Mouse (Mus musculus) testis, adult 2 months (tissue): ENCODE results near the gene Arhgef28. TPM values are rescaled to one million over a fixed set of nuclear protein-coding genes. Genes with fewer than 3 reads are reported as not detected.

Experiments
- H3K27ac ChIP-seq: fragments of 200-500 bp; 2 replicates; pipeline ENCODE4 v1.5.1; 2012; ENCODE audit warnings: low read depth, low read length; ENCODE audit not compliant: control insufficient read depth, insufficient read depth
- H3K27me3 ChIP-seq: fragments of 200-500 bp; 2 replicates; pipeline ENCODE4 v1.6.1; 2012; ENCODE audit warnings: mild to moderate bottlenecking, low read length, moderate library complexity; ENCODE audit not compliant: control insufficient read depth, insufficient read depth
- H3K36me3 ChIP-seq: fragments of 200-500 bp; 2 replicates; pipeline ENCODE4 v1.6.1; 2012; ENCODE audit warnings: mild to moderate bottlenecking, low read length; ENCODE audit not compliant: control insufficient read depth, insufficient read depth
- H3K4me1 ChIP-seq: fragments of 200-500 bp; 2 replicates; pipeline ENCODE4 v1.6.1; 2012; ENCODE audit warnings: low read length; ENCODE audit not compliant: control insufficient read depth, insufficient read depth
- H3K4me3 ChIP-seq: fragments of 200-500 bp; 2 replicates; pipeline ENCODE4 v1.5.1; 2012; ENCODE audit warnings: low read depth, mild to moderate bottlenecking, low read length, moderate library complexity, mixed read lengths; ENCODE audit not compliant: control insufficient read depth
- CTCF ChIP-seq: fragments of 200-500 bp; IDR thresholded peaks from 2 replicates; pipeline ENCODE4 v1.5.1; 2012; ENCODE audit warnings: low read depth, mild to moderate bottlenecking, inconsistent platforms, low read length, moderate library complexity; ENCODE audit not compliant: control insufficient read depth, insufficient read depth, insufficient replicate concordance
- POLR2A ChIP-seq: fragments of 200-500 bp; IDR thresholded peaks from 2 replicates; pipeline ENCODE4 v1.6.1; 2012; ENCODE audit warnings: low read depth, mild to moderate bottlenecking, inconsistent platforms, low read length, moderate library complexity; ENCODE audit not compliant: control insufficient read depth
- polyA plus RNA-seq: library from polyadenylated mRNA; depleted of rRNA; stranded (reverse); fragments of >200 nt; gene quantifications from 2 replicates; pipeline ENCODE4 v1.2.3, GENCODE M21; 2012

Gene Arhgef28
- polyA plus RNA-seq, 1 experiment, result 0.67 TPM

GRCm38 (mm10) chr13:98125666-98126065, 80.6 kb downstream of the Arhgef28 start:
- TF ChIP-seq CTCF (no peak), POLR2A (no peak)
- Histone ChIP-seq H3K27me3 (no peaks in the 10 kb centered on the region), H3K4me3 (no peak overlapping the region), H3K4me1 (no peaks in the 10 kb centered on the region), H3K36me3 (no peaks in the 10 kb centered on the region), H3K27ac (no peak overlapping the region)

- no peaks in the 10 kb centered on the region for H3K36me3 ChIP-seq
- no peak overlapping the region for H3K27ac ChIP-seq
- no peak for TF ChIP-seq CTCF
- no peak for TF ChIP-seq POLR2A
Observed at GRCm38 (mm10) chr13:98124113-98124745, 82.0 kb downstream of the Arhgef28 start.

GRCm38 (mm10) chr13:98122766-98123165, 83.5 kb downstream of the Arhgef28 start:
- Histone ChIP-seq H3K27ac (no peak overlapping the region), H3K27me3 (no peaks in the 10 kb centered on the region), H3K4me1 (no peaks in the 10 kb centered on the region), H3K36me3 (no peaks in the 10 kb centered on the region), H3K4me3 (no peak overlapping the region)
- TF ChIP-seq CTCF (no peak), POLR2A (no peak)

More at GRCm38 (mm10) chr13:98124113-98124745, 82.0 kb downstream of the Arhgef28 start:
- Histone ChIP-seq H3K4me1 (no peaks in the 10 kb centered on the region), H3K27me3 (no peaks in the 10 kb centered on the region), H3K4me3 (no peak overlapping the region)

GRCm38 (mm10) chr13:98121993-98122392, 84.2 kb downstream of the Arhgef28 start:
- Histone ChIP-seq H3K27me3 (no peaks in the 10 kb centered on the region), H3K4me3 (no peak overlapping the region), H3K36me3 (no peaks in the 10 kb centered on the region), H3K27ac (no peak overlapping the region), H3K4me1 (no peaks in the 10 kb centered on the region)
- no peak for TF ChIP-seq POLR2A
- TF ChIP-seq CTCF, result no peak

- no peak overlapping the region for H3K4me3 ChIP-seq
- no peaks in the 10 kb centered on the region for H3K36me3 ChIP-seq
- no peak overlapping the region for H3K27ac ChIP-seq
- no peaks in the 10 kb centered on the region for H3K27me3 ChIP-seq
- no peak for TF ChIP-seq CTCF
- TF ChIP-seq POLR2A, result no peak
- H3K4me1 ChIP-seq, result no peaks in the 10 kb centered on the region
Observed at GRCm38 (mm10) chr13:98121124-98121470, 85.1 kb downstream of the Arhgef28 start.

- Histone ChIP-seq H3K4me1 (no peaks in the 10 kb centered on the region), H3K36me3 (no peaks in the 10 kb centered on the region), H3K27ac (no peak overlapping the region), H3K27me3 (no peaks in the 10 kb centered on the region), H3K4me3 (no peak overlapping the region)
- no peak for TF ChIP-seq CTCF
- no peak for TF ChIP-seq POLR2A
Observed at GRCm38 (mm10) chr13:98120356-98121123, 85.7 kb downstream of the Arhgef28 start.

GRCm38 (mm10) chr13:98118291-98118690, 87.9 kb downstream of the Arhgef28 start:
- no peak overlapping the region for H3K27ac ChIP-seq
- TF ChIP-seq POLR2A (no peak), CTCF (no peak)

More at GRCm38 (mm10) chr13:98118291-98118690, 87.9 kb downstream of the Arhgef28 start:
- Histone ChIP-seq H3K4me3 (no peak overlapping the region), H3K4me1 (no peaks in the 10 kb centered on the region), H3K27me3 (no peaks in the 10 kb centered on the region), H3K36me3 (no peaks in the 10 kb centered on the region)
